Mouse (Mus musculus) liver, embryonic 13.5 days (tissue): ENCODE data around the gene Abcg2. TPM values are rescaled to one million over a fixed set of nuclear protein-coding genes. Genes with fewer than 3 reads are reported as not detected.
A peak's percentile ranks its signal among the peaks of the same experiment; 100 is the strongest.
"Not testable (repeated sequence)": the region's sequence is repeated elsewhere in the genome, so short reads cannot be mapped to it uniquely, and the experiment has no call there.

ENCODE experiments used
- ATAC-seq: fragments of 200-750 bp; cut with Nextera tagmentation; 2 replicates; pipeline ENCODE4 v1.8.0; 2017; ENCODE audit warnings: low read depth, mild to moderate bottlenecking, moderate number of reproducible peaks, moderate library complexity
- DNase-seq: peaks from one replicate; pipeline ENCODE4 v3.0.0; 2022
- H3K27ac ChIP-seq: fragments of 300-500 bp; sonication (generic); 2 replicates; pipeline ENCODE4 v1.5.1; 2015; ENCODE audit warnings: moderate library complexity, mild to moderate bottlenecking, inconsistent platforms
- H3K27me3 ChIP-seq: fragments of 300-500 bp; sonication (generic); 2 replicates; pipeline ENCODE4 v1.6.1; 2015; ENCODE audit warnings: mild to moderate bottlenecking, inconsistent platforms
- H3K36me3 ChIP-seq: fragments of 300-500 bp; sonication (generic); 2 replicates; pipeline ENCODE4 v1.6.1; 2015; ENCODE audit warnings: mild to moderate bottlenecking, inconsistent platforms
- H3K4me1 ChIP-seq: fragments of 300-500 bp; sonication (generic); replicated peaks from 2 replicates; pipeline ENCODE4 v1.6.1; 2015; ENCODE audit warnings: inconsistent platforms
- H3K4me2 ChIP-seq: fragments of 300-500 bp; sonication (generic); 2 replicates; pipeline ENCODE4 v1.6.1; 2015; ENCODE audit warnings: inconsistent platforms, mild to moderate bottlenecking, moderate library complexity
- H3K4me3 ChIP-seq: fragments of 300-500 bp; sonication (generic); replicated peaks from 2 replicates; pipeline ENCODE4 v1.5.1; 2015; ENCODE audit warnings: mild to moderate bottlenecking, inconsistent platforms
- H3K9ac ChIP-seq: fragments of 300-500 bp; sonication (generic); 2 replicates; pipeline ENCODE4 v1.6.1; 2015; ENCODE audit warnings: mild to moderate bottlenecking, inconsistent platforms
- H3K9me3 ChIP-seq: fragments of 300-500 bp; sonication (generic); replicated peaks from 2 replicates; pipeline ENCODE4 v1.6.1; 2016; ENCODE audit warnings: inconsistent platforms
- WGBS: fragments of 180-500 bp; shearing (Covaris S2); methylation state at CpG from one replicate; pipeline ENCODE4 v1.1.7; 2015; ENCODE audit not compliant: insufficient replicate concordance; 5-methylcytosine and 5-hydroxymethylcytosine counted together
- polyA plus RNA-seq: library from polyadenylated mRNA; unstranded; fragments of >200 nt; fragmentation: Nextera tagmentation; extraction: Ambion mirVana; gene quantifications from 2 replicates; pipeline ENCODE4 v1.2.1, GENCODE M21; 2015

Gene Abcg2
- polyA plus RNA-seq, 1 experiment from 2014 or later, result 201 TPM

- H3K27me3 ChIP-seq, DNase-seq, H3K4me2 ChIP-seq, H3K36me3 ChIP-seq, H3K9ac ChIP-seq, H3K4me1 ChIP-seq, H3K27ac ChIP-seq, H3K9me3 ChIP-seq, H3K4me3 ChIP-seq, ATAC-seq: not testable (repeated sequence)
Measured at GRCm38 (mm10) chr6:58602991-58603390, 18.7 kb downstream of the Abcg2 start.

GRCm38 (mm10) chr6:58603485-58604090 is 19.3 kb downstream of the Abcg2 start:
- not testable (repeated sequence) for H3K27me3 ChIP-seq, H3K4me2 ChIP-seq, H3K27ac ChIP-seq, H3K36me3 ChIP-seq, H3K4me1 ChIP-seq, DNase-seq, H3K4me3 ChIP-seq, H3K9me3 ChIP-seq, H3K9ac ChIP-seq
- WGBS, result 52% methylated on average over 3 of the region's 3 CpGs
- ATAC-seq, result peak; percentile 51; the same call in 1 of the 2 replicates

GRCm38 (mm10) chr6:58606642-58607041 is 22.3 kb downstream of the Abcg2 start:
- H3K9ac ChIP-seq, result no peak overlapping the region
- H3K27me3 ChIP-seq, result no peaks in the 10 kb centered on the region
- H3K4me1 ChIP-seq, result peaks cover 21% of the 10 kb centered on the region
- no peak overlapping the region for H3K27ac ChIP-seq
- no peak for DNase-seq
- no peak for ATAC-seq
- H3K9me3 ChIP-seq, result 0 out of 2 replicates have a peak, but pooled peaks cover 2% of the 10 kb centered on the region
- no peak overlapping the region for H3K4me2 ChIP-seq
- H3K4me3 ChIP-seq, result no peak overlapping the region
- 71% methylated on average over 4 of the region's 4 CpGs for WGBS
- H3K36me3 ChIP-seq, result no peaks in the 10 kb centered on the region

- H3K9me3 ChIP-seq, result 0 out of 2 replicates have a peak, but pooled peaks cover 2% of the 10 kb centered on the region
- DNase-seq, result no peak
- WGBS, result 75% methylated on average over 2 of the region's 2 CpGs
- H3K9ac ChIP-seq, result no peak overlapping the region
- H3K4me3 ChIP-seq, result no peak overlapping the region
- H3K27ac ChIP-seq, result no peak overlapping the region
- H3K4me1 ChIP-seq, result peaks cover 21% of the 10 kb centered on the region
- H3K4me2 ChIP-seq, result no peak overlapping the region
- H3K27me3 ChIP-seq, result no peaks in the 10 kb centered on the region
- ATAC-seq, result no peak
- no peaks in the 10 kb centered on the region for H3K36me3 ChIP-seq
Measured at GRCm38 (mm10) chr6:58608422-58608821, 24.1 kb downstream of the Abcg2 start.

GRCm38 (mm10) chr6:58609919-58610759 is 25.8 kb downstream of the Abcg2 start:
- ATAC-seq, result peak; percentile 90
- Histone ChIP-seq H3K4me2 (no peak overlapping the region; the same call in 1 of the 2 replicates), H3K4me3 (no peak overlapping the region), H3K27me3 (no peaks in the 10 kb centered on the region), H3K27ac (no peak overlapping the region), H3K36me3 (no peaks in the 10 kb centered on the region), H3K9ac (no peak overlapping the region), H3K4me1 (peaks cover 25% of the 10 kb centered on the region), H3K9me3 (0 out of 2 replicates have a peak, but pooled peaks cover 2% of the 10 kb centered on the region)
- 51% methylated on average over 6 of the region's 6 CpGs for WGBS
- peak; percentile 21 for DNase-seq

- Histone ChIP-seq H3K4me1 (peaks cover 25% of the 10 kb centered on the region), H3K9me3 (0 out of 2 replicates have a peak, but pooled peaks cover 2% of the 10 kb centered on the region), H3K9ac (no peak overlapping the region), H3K27me3 (no peaks in the 10 kb centered on the region), H3K27ac (no peak overlapping the region), H3K4me2 (no peak overlapping the region), H3K4me3 (no peak overlapping the region), H3K36me3 (no peaks in the 10 kb centered on the region)
- WGBS, result 65% methylated on average over 4 of the region's 4 CpGs
- DNase-seq (no peak), ATAC-seq (peak; percentile 33)
Measured at GRCm38 (mm10) chr6:58610760-58611654, 26.7 kb downstream of the Abcg2 start.

- no peak for ATAC-seq
Measured at GRCm38 (mm10) chr6:58624126-58624525, 39.8 kb downstream of the Abcg2 start.

GRCm38 (mm10) chr6:58629238-58629637 is 44.9 kb downstream of the Abcg2 start:
- Histone ChIP-seq H3K4me2 (no peak overlapping the region), H3K4me1 (peaks cover 42% of the 10 kb centered on the region), H3K9ac (no peak overlapping the region), H3K4me3 (no peak overlapping the region), H3K9me3 (no peaks in the 10 kb centered on the region), H3K27ac (no peak overlapping the region), H3K27me3 (no peaks in the 10 kb centered on the region), H3K36me3 (no peaks in the 10 kb centered on the region)
- WGBS, result 62% methylated on average over 2 of the region's 2 CpGs
- DNase-seq (no peak), ATAC-seq (no peak)

More at GRCm38 (mm10) chr6:58624126-58624525, 39.8 kb downstream of the Abcg2 start:
- no peak for DNase-seq
- no peaks in the 10 kb centered on the region for H3K9me3 ChIP-seq
- H3K27ac ChIP-seq, result no peak overlapping the region
- no peak overlapping the region for H3K9ac ChIP-seq
- no peaks in the 10 kb centered on the region for H3K36me3 ChIP-seq
- no peak overlapping the region for H3K4me2 ChIP-seq
- H3K4me3 ChIP-seq, result no peak overlapping the region
- H3K27me3 ChIP-seq, result no peaks in the 10 kb centered on the region
- H3K4me1 ChIP-seq, result peaks cover 2% of the 10 kb centered on the region
- 63% methylated on average over 5 of the region's 5 CpGs for WGBS

GRCm38 (mm10) chr6:58632419-58632818 is 48.1 kb downstream of the Abcg2 start:
- Histone ChIP-seq H3K27me3 (no peaks in the 10 kb centered on the region), H3K4me2 (no peak overlapping the region), H3K4me1 (peaks cover 46% of the 10 kb centered on the region), H3K27ac (no peak overlapping the region), H3K9me3 (no peaks in the 10 kb centered on the region), H3K9ac (no peak overlapping the region), H3K36me3 (no peaks in the 10 kb centered on the region), H3K4me3 (no peak overlapping the region)
- DNase-seq (no peak), ATAC-seq (no peak)
- 31% methylated on average over 3 of the region's 3 CpGs for WGBS

GRCm38 (mm10) chr6:58633731-58634130 is 49.4 kb downstream of the Abcg2 start:
- ATAC-seq (peak; percentile 48; the same call in 1 of the 2 replicates), DNase-seq (no peak)
- Histone ChIP-seq H3K4me1 (peaks cover 58% of the 10 kb centered on the region), H3K4me2 (no peak overlapping the region), H3K27ac (no peak overlapping the region), H3K4me3 (no peak overlapping the region), H3K9me3 (no peaks in the 10 kb centered on the region), H3K9ac (no peak overlapping the region), H3K36me3 (no peaks in the 10 kb centered on the region), H3K27me3 (no peaks in the 10 kb centered on the region)
- WGBS, result 63% methylated on average over 4 of the region's 4 CpGs

- no peak for ATAC-seq
- DNase-seq, result no peak
Measured at GRCm38 (mm10) chr6:58638566-58638965, 54.2 kb downstream of the Abcg2 start.

More at GRCm38 (mm10) chr6:58638566-58638965, 54.2 kb downstream of the Abcg2 start:
- H3K4me1 ChIP-seq, result peaks cover 53% of the 10 kb centered on the region
- no peak overlapping the region for H3K4me3 ChIP-seq
- no peaks in the 10 kb centered on the region for H3K9me3 ChIP-seq
- H3K27me3 ChIP-seq, result no peaks in the 10 kb centered on the region
- H3K27ac ChIP-seq, result no peak overlapping the region
- no peak overlapping the region for H3K4me2 ChIP-seq
- H3K36me3 ChIP-seq, result no peaks in the 10 kb centered on the region
- H3K9ac ChIP-seq, result no peak overlapping the region
